Mouse (Mus musculus): ENCODE results near the gene Ccdc12. TPM values are rescaled to one million over a fixed set of nuclear protein-coding genes. Genes with fewer than 3 reads are reported as not detected.

The Ccdc12 gene
- total RNA-seq, 2 experiments from 2014 or later = 49.6 to 52.2 TPM

Small RNA genes within 50 kb of the gene (microRNA-seq; reads per million reads assigned to microRNA genes)
- 0 to 1.2 reads per million in 2 experiments for gene Mir8107 (ENCODE audit: borderline number of aligned reads in 2 of 2)

Other genes starting within 250 kb of the Ccdc12 start
- 10 to 100 TPM; 67.2 to 70.7 TPM for gene Ptpn23, start 248.3 kb upstream of the Ccdc12 start, total RNA-seq (2021)
- gene Ngp, start 236.8 kb upstream of the Ccdc12 start, total RNA-seq (2021) = not detected
- 10 to 100 TPM; 12.8 to 15.3 TPM for gene Klhl18, start 179.8 kb upstream of the Ccdc12 start, total RNA-seq (2021)
- 1 to 10 TPM; 1.4 to 1.8 TPM for gene Kif9, start 179.5 kb upstream of the Ccdc12 start, total RNA-seq (2021)
- gene Setd2, start 123.9 kb upstream of the Ccdc12 start, total RNA-seq (2021) = 10 to 100 TPM; 52.4 to 65.0 TPM
- 10 to 100 TPM; 11.0 to 14.0 TPM for gene Nradd, start 32.1 kb upstream of the Ccdc12 start, total RNA-seq (2021)
- gene Nbeal2, start 2.3 kb upstream of the Ccdc12 start, total RNA-seq (2021) = 1 to 10 TPM; 8.5 to 9.8 TPM
- 1 to 10 TPM in 1 of 2 experiments, under 1 TPM in 1; 0.93 to 4.1 TPM for gene Myl3, start 85.4 kb downstream of the Ccdc12 start, total RNA-seq (2021)
- 10 to 100 TPM; 11.3 to 34.2 TPM for gene Pth1r, start 90.6 kb downstream of the Ccdc12 start, total RNA-seq (2021)
- not detected for gene Prss42, start 141.7 kb downstream of the Ccdc12 start, total RNA-seq (2021)
- gene Prss44, start 157.5 kb downstream of the Ccdc12 start, total RNA-seq (2021) = not detected
- not detected for gene Prss43, start 170.2 kb downstream of the Ccdc12 start, total RNA-seq (2021)
- gene Prss45, start 178.1 kb downstream of the Ccdc12 start, total RNA-seq (2021) = not detected
- not detected for gene Prss46, start 188.0 kb downstream of the Ccdc12 start, total RNA-seq (2021)
- not detected for gene Prss50, start 201.5 kb downstream of the Ccdc12 start, total RNA-seq (2021)
- 10 to 100 TPM; 16.5 to 32.6 TPM for gene Als2cl, start 223.4 kb downstream of the Ccdc12 start, total RNA-seq (2021)
- 1 to 10 TPM; 2.1 to 4.7 TPM for gene Tmie, start 223.6 kb downstream of the Ccdc12 start, total RNA-seq (2021)